Mouse (Mus musculus) embryonic fibroblast, embryonic 13.5 days (primary cell): ENCODE measurements around the gene Cntnap2.

Experiments
- CTCF ChIP-seq: IDR thresholded peaks from 2 replicates; pipeline ENCODE4 v1.5.1; 2011; ENCODE audit warnings: mild to moderate bottlenecking, control low read depth, low read length, moderate library complexity, borderline replicate concordance; ENCODE audit not compliant: insufficient read depth
- POLR2A ChIP-seq: IDR thresholded peaks from 2 replicates; pipeline ENCODE4 v1.6.1; 2011; ENCODE audit warnings: low read depth, mild to moderate bottlenecking, control low read depth, low read length, moderate library complexity

DNA sequence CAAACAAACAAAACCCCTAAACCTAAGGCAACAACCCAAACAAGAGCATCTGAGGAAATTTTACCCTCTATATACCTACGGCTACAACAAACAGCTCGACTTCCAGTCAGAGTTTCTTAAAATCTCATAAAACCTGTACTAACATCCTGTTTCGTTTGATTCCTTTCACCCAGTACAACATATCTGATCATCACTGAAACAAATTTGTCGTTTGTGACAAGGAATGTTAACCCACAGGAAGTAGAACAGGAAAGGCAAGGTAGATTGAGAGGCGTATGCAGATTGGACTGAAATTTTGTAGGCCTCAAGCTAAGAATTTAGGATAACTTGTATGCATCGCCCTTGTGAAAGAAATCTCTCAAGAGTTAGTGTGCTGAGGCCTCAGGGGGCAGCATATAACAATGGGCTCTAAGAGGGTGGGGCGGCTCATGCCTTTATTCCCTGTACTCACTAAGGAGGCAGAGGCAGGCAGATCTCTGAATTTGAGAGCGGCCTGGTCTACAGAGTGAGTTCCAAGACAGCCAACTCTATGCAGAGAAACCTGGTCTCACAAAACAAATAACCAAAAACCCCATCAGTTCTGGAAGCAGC is 2291.0 kb downstream of the Cntnap2 start:
- TF ChIP-seq CTCF (no peak), POLR2A (no peak)
